Mouse (Mus musculus): ENCODE measurements around the gene Casp9.

Casp9 gene

GRCm38 (mm10) chr4:141818861-141819260 is 25.4 kb downstream of the Casp9 start:
- DNase-seq (ENCODE audit: low spot score), result no peak

GRCm38 (mm10) chr4:141819316-141819715 is 25.9 kb downstream of the Casp9 start:
- no peak for DNase-seq (ENCODE audit: low spot score)

GRCm38 (mm10) chr4:141821178-141821577 is 27.8 kb downstream of the Casp9 start:
- no peak for DNase-seq (ENCODE audit: low spot score)

GRCm38 (mm10) chr4:141822089-141822488 is 28.7 kb downstream of the Casp9 start:
- DNase-seq (ENCODE audit: low spot score), result no peak

- DNase-seq (ENCODE audit: low spot score), result no peak
These were observed 29.6 kb downstream of the Casp9 start for GRCm38 (mm10) chr4:141822979-141823378.

- no peak for DNase-seq (ENCODE audit: low spot score)
These were observed 32.6 kb downstream of the Casp9 start, which contains the start of gene Cela2a for GRCm38 (mm10) chr4:141826060-141826459. Gene Cela2a, minus strand, starts transcription at chr4:141826160.

GRCm38 (mm10) chr4:141827401-141827800 is 34.0 kb downstream of the Casp9 start:
- DNase-seq (ENCODE audit: low spot score), result no peak

- no peak for DNase-seq (ENCODE audit: low spot score)
These were observed 34.8 kb downstream of the Casp9 start for GRCm38 (mm10) chr4:141828177-141828576.

- DNase-seq (ENCODE audit: low spot score), result no peak
These were observed 37.0 kb downstream of the Casp9 start for GRCm38 (mm10) chr4:141830381-141830780.

GRCm38 (mm10) chr4:141831361-141831760 is 37.9 kb downstream of the Casp9 start:
- no peak for DNase-seq (ENCODE audit: low spot score)

GRCm38 (mm10) chr4:141833911-141834310 is 40.5 kb downstream of the Casp9 start:
- no peak for DNase-seq (ENCODE audit: low spot score)

- no peak for DNase-seq (ENCODE audit: low spot score)
These were observed 41.2 kb downstream of the Casp9 start for GRCm38 (mm10) chr4:141834536-141835095.

GRCm38 (mm10) chr4:141845999-141846398 is 52.6 kb downstream of the Casp9 start, which contains the start of gene Ctrc:
Gene Ctrc, minus strand, starts transcription at chr4:141846359.
- no peak for DNase-seq (ENCODE audit: low spot score)

- DNase-seq (ENCODE audit: low spot score), result no peak
These were observed 60.0 kb downstream of the Casp9 start for GRCm38 (mm10) chr4:141853437-141853836.

GRCm38 (mm10) chr4:141857422-141857930 is 64.1 kb downstream of the Casp9 start:
- no peak for DNase-seq (ENCODE audit: low spot score)

GRCm38 (mm10) chr4:141858501-141858900 is 65.1 kb downstream of the Casp9 start:
- no peak for DNase-seq (ENCODE audit: low spot score)

GRCm38 (mm10) chr4:141859351-141859750 is 65.9 kb downstream of the Casp9 start:
- no peak for DNase-seq (ENCODE audit: low spot score)

GRCm38 (mm10) chr4:141860246-141860841 is 66.9 kb downstream of the Casp9 start:
- DNase-seq (ENCODE audit: low spot score), result no peak

- no peak for DNase-seq (ENCODE audit: low spot score)
These were observed 68.3 kb downstream of the Casp9 start for GRCm38 (mm10) chr4:141861591-141862295.

- no peak for DNase-seq (ENCODE audit: low spot score)
These were observed 69.5 kb downstream of the Casp9 start for GRCm38 (mm10) chr4:141862867-141863266.

- no peak for DNase-seq (ENCODE audit: low spot score)
These were observed 70.4 kb downstream of the Casp9 start for GRCm38 (mm10) chr4:141863726-141864280.

GRCm38 (mm10) chr4:141864506-141864905 is 71.1 kb downstream of the Casp9 start:
- DNase-seq (ENCODE audit: low spot score), result no peak

- DNase-seq (ENCODE audit: low spot score), result no peak
These were observed 71.6 kb downstream of the Casp9 start for GRCm38 (mm10) chr4:141865006-141865405.
